Mouse (Mus musculus) hindbrain, embryonic 11.5 days (tissue): ENCODE measurements at regions not wholly inside any gene's neighbourhood (a gene's known extent, or its start where the extent isn't known, plus 50 kb on each side); places are given as distances from the start of the nearest gene placed in this dataset.
"Not testable (repeated sequence)": the region's sequence is repeated elsewhere in the genome, so short reads cannot be mapped to it uniquely, and the experiment has no call there.

Experiments used
- ATAC-seq: fragments of 200-750 bp; cut with Nextera tagmentation; 2 replicates; pipeline ENCODE4 v1.8.0; 2017; ENCODE audit warnings: mild to moderate bottlenecking, moderate TSS enrichment, moderate library complexity; ENCODE audit not compliant: low FRiP score
- DNase-seq: peaks from one replicate; pipeline ENCODE4 v3.0.0-alpha.2; 2015; ENCODE audit warnings: low spot score
- H3K27ac ChIP-seq: fragments of 300-500 bp; sonication (generic); 2 replicates; pipeline ENCODE4 v1.5.1; 2014; ENCODE audit warnings: mild to moderate bottlenecking, low read depth, low read length
- H3K27me3 ChIP-seq: fragments of 300-500 bp; sonication (generic); 2 replicates; pipeline ENCODE4 v1.6.1; 2014; ENCODE audit warnings: mild to moderate bottlenecking, low read length, moderate library complexity, mixed read lengths; ENCODE audit not compliant: control insufficient read depth, insufficient read depth
- H3K36me3 ChIP-seq: fragments of 300-500 bp; sonication (generic); 2 replicates; pipeline ENCODE4 v1.6.1; 2014; ENCODE audit warnings: mild to moderate bottlenecking, low read length, moderate library complexity, mixed read lengths; ENCODE audit not compliant: control insufficient read depth, insufficient read depth
- H3K4me1 ChIP-seq: fragments of 300-500 bp; sonication (generic); replicated peaks from 2 replicates; pipeline ENCODE4 v1.6.1; 2014; ENCODE audit warnings: low read length, mixed read lengths; ENCODE audit not compliant: control insufficient read depth, insufficient read depth
- H3K4me2 ChIP-seq: fragments of 300-500 bp; sonication (generic); replicated peaks from 2 replicates; pipeline ENCODE4 v1.6.1; 2014; ENCODE audit warnings: mild to moderate bottlenecking, low read depth, low read length
- H3K4me3 ChIP-seq: fragments of 300-500 bp; sonication (generic); 2 replicates; pipeline ENCODE4 v1.5.1; 2014; ENCODE audit warnings: low read depth, low read length
- H3K9ac ChIP-seq: fragments of 300-500 bp; sonication (generic); 2 replicates; pipeline ENCODE4 v1.6.1; 2014; ENCODE audit warnings: low read depth, low read length
- H3K9me3 ChIP-seq: fragments of 300-500 bp; sonication (generic); 2 replicates; pipeline ENCODE4 v1.6.1; 2016; ENCODE audit warnings: low read length; ENCODE audit not compliant: control insufficient read depth
- whole genome bisulfite sequencing: fragments of 180-500 bp; shearing (Covaris S2); extraction: QIAGEN DNeasy Blood & Tissue Kit; methylation state at CpG from one replicate; pipeline ENCODE4 v1.1.7; 2014; 5-methylcytosine and 5-hydroxymethylcytosine counted together

- 82% methylated on average over 4 of the region's 4 CpGs for WGBS
- no peak for DNase-seq
- H3K4me1 ChIP-seq = no peaks in the 10 kb centered on the region
- no peak overlapping the region for H3K27ac ChIP-seq
- H3K9ac ChIP-seq = no peak overlapping the region
- no peaks in the 10 kb centered on the region for H3K27me3 ChIP-seq
- no peak for ATAC-seq
- H3K4me3 ChIP-seq = no peak overlapping the region
- H3K9me3 ChIP-seq = no peaks in the 10 kb centered on the region
- H3K4me2 ChIP-seq = no peak overlapping the region
- no peaks in the 10 kb centered on the region for H3K36me3 ChIP-seq
These were observed 90.0 kb upstream of the Irx2 start for GRCm38 (mm10) chr13:72538633-72539032.

- no peaks in the 10 kb centered on the region for H3K4me1 ChIP-seq
- H3K27ac ChIP-seq = no peak overlapping the region
- no peaks in the 10 kb centered on the region for H3K36me3 ChIP-seq
- DNase-seq = no peak
- 84% methylated on average over 3 of the region's 3 CpGs for WGBS
- no peak for ATAC-seq
- H3K27me3 ChIP-seq = no peaks in the 10 kb centered on the region
- H3K9ac ChIP-seq = no peak overlapping the region
- H3K9me3 ChIP-seq = no peaks in the 10 kb centered on the region
- H3K4me3 ChIP-seq = no peak overlapping the region
- no peak overlapping the region for H3K4me2 ChIP-seq
These were observed 86.9 kb upstream of the Irx2 start for GRCm38 (mm10) chr13:72541706-72542105.

- ATAC-seq (no peak), DNase-seq (no peak)
- whole genome bisulfite sequencing = 73% methylated on average over 8 of the region's 8 CpGs
- H3K4me3 ChIP-seq = no peak overlapping the region
- no peak overlapping the region for H3K4me2 ChIP-seq
- H3K27ac ChIP-seq = no peak overlapping the region
- H3K4me1 ChIP-seq = no peaks in the 10 kb centered on the region
- H3K9me3 ChIP-seq = no peaks in the 10 kb centered on the region
- no peaks in the 10 kb centered on the region for H3K27me3 ChIP-seq
- no peak overlapping the region for H3K9ac ChIP-seq
- no peaks in the 10 kb centered on the region for H3K36me3 ChIP-seq
These were observed 70.7 kb upstream of the Irx2 start for GRCm38 (mm10) chr13:72557951-72558350.

GRCm38 (mm10) chr13:72571871-72572270 lies 56.7 kb upstream of the Irx2 start:
- Histone ChIP-seq H3K27me3 (no peaks in the 10 kb centered on the region), H3K4me1 (no peaks in the 10 kb centered on the region), H3K4me2 (no peak overlapping the region), H3K9ac (no peak overlapping the region), H3K36me3 (no peaks in the 10 kb centered on the region), H3K9me3 (no peaks in the 10 kb centered on the region), H3K27ac (no peak overlapping the region), H3K4me3 (no peak overlapping the region)
- 40% methylated on average over 7 of the region's 7 CpGs for WGBS
- no peak for ATAC-seq
- DNase-seq = peak; percentile 10

GRCm38 (mm10) chr13:72572846-72573245 lies 55.8 kb upstream of the Irx2 start:
- H3K36me3 ChIP-seq = no peaks in the 10 kb centered on the region
- DNase-seq = no peak
- H3K4me2 ChIP-seq = no peak overlapping the region
- ATAC-seq = no peak
- no peaks in the 10 kb centered on the region for H3K27me3 ChIP-seq
- H3K9ac ChIP-seq = no peak overlapping the region
- no peaks in the 10 kb centered on the region for H3K9me3 ChIP-seq
- no peaks in the 10 kb centered on the region for H3K4me1 ChIP-seq
- H3K4me3 ChIP-seq = no peak overlapping the region
- no peak overlapping the region for H3K27ac ChIP-seq
- WGBS = 35% methylated on average over 1 of the region's 1 CpGs

GRCm38 (mm10) chr13:72574126-72574525 lies 54.5 kb upstream of the Irx2 start:
- H3K27ac ChIP-seq, H3K27me3 ChIP-seq, H3K4me1 ChIP-seq, H3K36me3 ChIP-seq, DNase-seq, H3K4me2 ChIP-seq, ATAC-seq, H3K9me3 ChIP-seq, H3K9ac ChIP-seq, H3K4me3 ChIP-seq: not testable (repeated sequence)
- WGBS = 67% methylated on average over 4 of the region's 4 CpGs

GRCm38 (mm10) chr13:72576485-72576884 lies 52.1 kb upstream of the Irx2 start:
- DNase-seq (peak; percentile 5), ATAC-seq (no peak)
- Histone ChIP-seq H3K4me2 (no peak overlapping the region), H3K4me3 (no peak overlapping the region), H3K4me1 (no peaks in the 10 kb centered on the region), H3K36me3 (no peaks in the 10 kb centered on the region), H3K9me3 (no peaks in the 10 kb centered on the region), H3K27me3 (no peaks in the 10 kb centered on the region), H3K27ac (no peak overlapping the region), H3K9ac (no peak overlapping the region)
- WGBS = 42% methylated on average over 6 of the region's 6 CpGs

- Histone ChIP-seq H3K9ac (no peak overlapping the region), H3K9me3 (no peaks in the 10 kb centered on the region), H3K36me3 (no peaks in the 10 kb centered on the region), H3K4me2 (no peak overlapping the region), H3K4me3 (no peak overlapping the region), H3K4me1 (no peaks in the 10 kb centered on the region), H3K27ac (no peak overlapping the region), H3K27me3 (no peaks in the 10 kb centered on the region)
- ATAC-seq (no peak), DNase-seq (no peak)
- 90% methylated on average over 3 of the region's 3 CpGs for WGBS
These were observed 50.2 kb upstream of the Irx2 start for GRCm38 (mm10) chr13:72578416-72578815.
